Mouse (Mus musculus) frontal cortex, postnatal 10 days (tissue): ENCODE measurements around the gene Acot7.

Experiments used
- DNase-seq, 2 experiments: peaks; one replicate each; pipeline ENCODE4 v3.0.0; 2022; ENCODE audit warnings: low spot score in 2 of 2, mixed read lengths in 1 of 2

Acot7 gene

DNA sequence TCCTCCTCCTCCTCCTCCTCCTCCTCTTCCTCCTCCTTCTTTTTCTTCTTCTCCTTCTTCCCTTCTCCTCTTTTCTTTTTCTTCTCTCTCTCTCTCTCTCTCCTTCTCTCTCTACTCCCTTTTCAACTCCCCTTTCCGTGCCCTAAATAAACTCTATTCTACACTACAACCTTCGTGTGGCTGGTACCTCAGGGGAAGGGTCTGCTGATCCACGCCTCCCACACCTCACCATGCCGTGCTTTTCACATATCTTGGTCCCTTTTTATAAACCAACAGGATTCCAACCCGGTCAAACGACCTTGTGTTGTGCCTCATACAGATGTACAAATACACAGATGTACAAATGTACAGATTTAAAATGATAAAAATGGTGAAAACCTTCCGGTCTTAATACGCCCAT, 118.4 kb downstream of the Acot7 start:
- DNase-seq, result no peak

GRCm38 (mm10) chr4:152296874-152297861, 119.2 kb downstream of the Acot7 start, which contains the start of gene Icmt:
TSS of gene Icmt (plus strand) at chr4:152297227.
- peak; percentile 98 to 100 for DNase-seq

DNA sequence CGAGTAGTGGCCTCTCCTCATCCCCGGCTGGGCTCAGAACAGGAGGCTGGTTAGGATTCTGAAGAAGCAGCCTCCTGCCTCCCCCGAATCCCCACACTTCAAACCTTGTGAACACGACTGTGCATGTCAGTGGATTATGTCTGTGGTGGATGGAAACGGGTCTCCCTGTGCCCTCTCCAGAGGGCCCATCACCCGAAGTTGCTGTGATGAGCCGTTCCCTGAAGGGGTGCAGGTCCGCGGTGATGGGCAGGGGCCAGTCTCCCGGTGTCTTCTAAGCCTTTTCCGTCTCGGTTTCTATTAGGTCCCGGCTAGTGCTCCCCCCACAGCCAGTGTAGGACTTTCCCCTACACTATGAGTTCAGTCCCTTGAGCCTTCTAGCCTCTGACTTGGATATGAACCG, 120.9 kb downstream of the Acot7 start:
- no peak for DNase-seq

GRCm38 (mm10) chr4:152300375-152300774, 122.4 kb downstream of the Acot7 start:
- DNase-seq, result no peak

GRCm38 (mm10) chr4:152302012-152302411, 124.1 kb downstream of the Acot7 start:
- no peak for DNase-seq

DNA sequence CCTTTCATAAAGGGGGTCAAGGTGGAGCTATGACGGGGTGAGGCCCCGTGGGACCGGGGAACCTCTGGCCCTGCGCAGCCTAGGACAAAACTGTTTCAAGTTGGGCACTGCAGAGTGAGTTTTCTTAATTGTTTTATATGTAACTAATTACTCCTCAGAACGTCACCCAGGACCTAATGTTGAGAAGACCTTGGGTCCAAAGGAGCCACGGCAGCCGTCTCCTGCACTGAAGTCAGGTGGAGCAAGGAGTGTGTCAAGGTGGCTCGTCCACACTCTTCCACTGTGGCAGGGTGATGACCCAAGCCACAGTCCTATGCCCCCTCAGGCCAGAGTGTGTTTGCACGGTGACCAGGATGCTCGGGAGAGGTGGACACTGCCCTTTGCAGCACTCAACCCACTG, 125.2 kb downstream of the Acot7 start:
- no peak for DNase-seq

DNA sequence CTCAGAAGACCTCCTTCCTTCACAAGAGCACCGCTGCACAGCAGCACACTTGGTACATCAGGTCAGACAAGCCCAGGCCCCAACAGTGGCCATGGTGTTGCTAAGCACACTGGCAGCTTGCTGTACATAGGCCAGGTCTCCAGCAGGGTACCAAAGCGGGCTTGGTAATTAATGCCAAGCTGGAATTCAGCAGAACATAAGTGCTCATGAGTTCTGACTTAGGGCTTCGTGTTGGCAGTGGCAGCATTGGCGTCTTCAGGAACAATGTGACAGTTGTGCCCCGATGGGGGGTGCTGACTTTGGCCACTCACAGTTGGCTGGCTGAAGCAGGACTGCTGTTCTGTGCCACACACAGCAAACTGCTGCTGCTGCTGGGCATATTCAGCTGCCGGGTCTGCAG, 126.8 kb downstream of the Acot7 start:
- DNase-seq, result no peak

GRCm38 (mm10) chr4:152305991-152306390, 128.1 kb downstream of the Acot7 start:
- no peak for DNase-seq

- DNase-seq, result no peak
Measured at GRCm38 (mm10) chr4:152307542-152307941, 129.6 kb downstream of the Acot7 start.

GRCm38 (mm10) chr4:152312186-152312585, 134.3 kb downstream of the Acot7 start:
- DNase-seq, result no peak

DNA sequence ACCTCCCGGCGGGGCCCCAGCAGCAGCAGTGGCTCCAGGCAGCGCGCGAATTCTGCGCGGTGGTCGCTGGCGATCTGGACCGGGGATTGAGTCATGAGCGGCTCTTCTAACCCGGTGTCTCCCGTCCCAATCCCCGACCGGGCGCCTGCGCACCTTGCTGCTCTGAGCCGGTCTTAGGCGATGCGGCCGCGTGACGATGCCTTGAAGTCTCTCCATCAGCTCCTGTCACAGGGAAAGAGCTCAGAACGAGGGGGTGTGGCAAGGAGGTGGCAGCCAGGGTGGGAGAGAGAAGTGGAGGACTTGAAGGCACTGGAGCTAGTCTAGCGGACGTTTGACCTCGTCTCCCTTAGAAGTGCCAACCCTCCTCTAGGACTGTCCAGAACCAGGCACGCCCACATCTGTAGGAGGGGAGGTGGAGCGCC, 135.3 kb downstream of the Acot7 start:
- no peak for DNase-seq

GRCm38 (mm10) chr4:152313934-152314333, 136.0 kb downstream of the Acot7 start:
- no peak for DNase-seq

GRCm38 (mm10) chr4:152315498-152316213, 137.7 kb downstream of the Acot7 start:
- no peak for DNase-seq

- DNase-seq, result no peak
Measured at GRCm38 (mm10) chr4:152317631-152318033, 139.7 kb downstream of the Acot7 start.

DNA sequence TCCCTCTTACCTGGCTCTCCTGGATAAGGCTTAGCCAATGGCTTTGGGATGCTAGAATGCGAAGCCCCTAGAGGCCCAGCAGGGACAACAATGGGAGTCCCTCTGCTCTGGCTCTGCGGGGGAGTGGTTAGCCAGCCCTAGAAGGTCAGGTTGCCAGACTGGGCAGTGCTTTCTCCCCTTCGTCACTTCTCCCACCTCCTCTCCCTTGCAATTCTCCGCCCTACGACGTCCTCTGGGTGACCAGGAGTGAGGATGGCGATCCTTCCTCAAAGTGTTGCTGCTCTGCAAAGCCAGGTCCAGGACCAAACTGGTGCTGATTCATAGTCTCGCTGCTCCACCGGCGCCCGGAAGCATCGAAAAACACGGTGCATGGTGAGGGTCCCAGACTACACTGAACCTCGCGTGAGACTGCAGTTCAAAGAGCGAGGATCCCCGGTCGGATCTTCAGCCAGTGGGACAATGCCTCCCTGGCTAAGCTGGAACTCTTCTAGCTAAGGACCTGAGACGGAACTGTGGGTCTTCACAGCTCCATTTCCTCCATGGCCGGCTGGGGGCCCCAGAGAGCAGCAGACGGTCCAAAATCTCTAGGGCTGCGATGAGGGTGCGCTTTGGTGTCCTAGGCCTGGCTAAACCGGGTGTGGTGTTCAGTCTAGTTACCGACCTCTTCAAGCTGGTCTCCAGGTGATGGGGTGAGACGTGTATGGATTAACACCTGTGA, 140.7 kb downstream of the Acot7 start, which contains the start of gene Rnf207:
Rnf207 (minus strand) TSS at position 477 of the 718 bp plus-strand sequence.
- no peak for DNase-seq
